Mouse (Mus musculus): ENCODE measurements around the gene Thbd.

DNA sequence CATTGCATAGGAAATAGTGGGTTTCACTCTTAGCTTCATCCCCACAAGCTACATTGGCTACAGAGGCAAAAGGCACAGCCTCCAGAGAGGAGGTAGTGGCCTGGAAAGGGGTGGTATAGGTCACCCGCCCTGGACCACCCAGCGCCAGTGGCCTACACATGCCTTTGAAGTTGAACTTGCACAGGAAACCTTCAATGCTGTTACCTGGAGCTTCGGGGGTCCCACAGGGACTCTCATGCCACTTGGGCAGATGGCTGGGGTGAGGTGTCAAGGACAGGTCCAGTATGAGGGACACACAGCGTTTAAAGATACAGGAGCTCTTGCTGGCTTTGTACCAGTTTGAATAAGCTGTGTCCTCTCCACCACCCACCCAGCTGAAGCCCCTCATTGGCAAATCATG, 34.7 kb upstream of the Thbd start:
- no peak for TF ChIP-seq CTCF (IDR thresholded peaks at IDR 0.05; ENCODE audit: insufficient read depth, low read length)
- no peak; the same call in 1 of the 2 replicates for TF ChIP-seq POLR2A (IDR thresholded peaks at IDR 0.05; ENCODE audit: borderline replicate concordance, extremely low read depth, low read depth, low read length)

All from lung, adult 2 months (tissue).